Mouse (Mus musculus): ENCODE measurements around the gene Homer2.

Gene Homer2

GRCm38 (mm10) chr7:81707471-81708140, at the start of gene Homer2:
Gene Homer2, minus strand, starts transcription at chr7:81707527.
- DNase-seq: no peak

GRCm38 (mm10) chr7:81747956-81748355, 40.6 kb upstream of the Homer2 start:
- DNase-seq: no peak

GRCm38 (mm10) chr7:81744145-81744544, 36.8 kb upstream of the Homer2 start:
- no peak for DNase-seq

GRCm38 (mm10) chr7:81740010-81740409, 32.7 kb upstream of the Homer2 start:
- DNase-seq: no peak

- no peak for DNase-seq
These were observed 31.5 kb upstream of the Homer2 start for GRCm38 (mm10) chr7:81738720-81739385.

- no peak for DNase-seq
These were observed 28.1 kb upstream of the Homer2 start for GRCm38 (mm10) chr7:81735300-81736048.

- no peak for DNase-seq
These were observed 25.1 kb upstream of the Homer2 start for GRCm38 (mm10) chr7:81732183-81733089.

- DNase-seq: peak; percentile 85
These were observed 23.9 kb upstream of the Homer2 start for GRCm38 (mm10) chr7:81731181-81731651.

GRCm38 (mm10) chr7:81729787-81730186, 22.5 kb upstream of the Homer2 start:
- DNase-seq: no peak

GRCm38 (mm10) chr7:81727716-81728115, 20.4 kb upstream of the Homer2 start:
- DNase-seq: no peak

- DNase-seq: no peak
These were observed 19.3 kb upstream of the Homer2 start for GRCm38 (mm10) chr7:81726728-81727005.

- DNase-seq: no peak
These were observed 18.8 kb upstream of the Homer2 start for GRCm38 (mm10) chr7:81725986-81726727.

- DNase-seq: peak; percentile 23
These were observed 16.5 kb upstream of the Homer2 start for GRCm38 (mm10) chr7:81723851-81724250.

GRCm38 (mm10) chr7:81721271-81721670, 13.9 kb upstream of the Homer2 start:
- no peak for DNase-seq

- DNase-seq: no peak
These were observed 11.9 kb upstream of the Homer2 start for GRCm38 (mm10) chr7:81719216-81719661.

- DNase-seq: peak; percentile 70
These were observed 11.3 kb upstream of the Homer2 start for GRCm38 (mm10) chr7:81718657-81719056.

GRCm38 (mm10) chr7:81710166-81710565, 2.8 kb upstream of the Homer2 start:
- DNase-seq: no peak

- no peak for DNase-seq
These were observed 838 bp upstream of the Homer2 start for GRCm38 (mm10) chr7:81708165-81708564.

GRCm38 (mm10) chr7:81706416-81707391, 623 bp downstream of the Homer2 start:
- DNase-seq: no peak

GRCm38 (mm10) chr7:81706027-81706415, 1.3 kb downstream of the Homer2 start:
- DNase-seq: peak; percentile 19

- DNase-seq: no peak
These were observed 9.0 kb downstream of the Homer2 start for GRCm38 (mm10) chr7:81698357-81698756.
